Mouse (Mus musculus): ENCODE measurements at regions not wholly inside any gene's neighbourhood (a gene's known extent, or its start where the extent isn't known, plus 50 kb on each side); places are given as distances from the start of the nearest gene placed in this dataset.

- H3K27ac ChIP-seq, result no peak overlapping the region
- TF ChIP-seq CTCF (conservative IDR thresholded peaks at IDR 0.05), result no peak
- H3K4me3 ChIP-seq, result no peak overlapping the region
- no peak for DNase-seq (ENCODE audit: low spot score in 2 of 2)
Measured at GRCm38 (mm10) chr4:81966054-81966623, 523.5 kb upstream of the Mpdz start.

- Histone ChIP-seq H3K4me3 (no peak overlapping the region), H3K27ac (no peak overlapping the region)
- no peak for TF ChIP-seq CTCF (conservative IDR thresholded peaks at IDR 0.05)
- DNase-seq (ENCODE audit: low spot score in 2 of 2), result no peak
Measured at GRCm38 (mm10) chr4:81963112-81963511, 520.5 kb upstream of the Mpdz start.

- no peak overlapping the region for H3K27ac ChIP-seq
- no peak overlapping the region for H3K4me3 ChIP-seq
- no peak for DNase-seq (ENCODE audit: low spot score in 2 of 2)
- TF ChIP-seq CTCF (conservative IDR thresholded peaks at IDR 0.05), result no peak
Measured at GRCm38 (mm10) chr4:81962586-81962985, 520.0 kb upstream of the Mpdz start.

- Histone ChIP-seq H3K4me3 (peak overlapping the region; percentile 25; the same call in 1 of the 2 replicates), H3K27ac (no peak overlapping the region)
- TF ChIP-seq CTCF (conservative IDR thresholded peaks at IDR 0.05), result no peak
- peak in 1 of 2 experiments; percentile 15 for DNase-seq (ENCODE audit: low spot score in 2 of 2)
Measured at GRCm38 (mm10) chr4:81960552-81961534, 518.2 kb upstream of the Mpdz start.

- no peak for DNase-seq (ENCODE audit: low spot score in 2 of 2)
- no peak overlapping the region for H3K4me3 ChIP-seq
- no peak for TF ChIP-seq CTCF (conservative IDR thresholded peaks at IDR 0.05)
- H3K27ac ChIP-seq, result no peak overlapping the region
Measured at GRCm38 (mm10) chr4:81956926-81957694, 514.5 kb upstream of the Mpdz start.

- no peak overlapping the region for H3K4me3 ChIP-seq
- no peak overlapping the region for H3K27ac ChIP-seq
- no peak for DNase-seq (ENCODE audit: low spot score in 2 of 2)
Measured at GRCm38 (mm10) chr4:81953023-81953422, 510.4 kb upstream of the Mpdz start.

GRCm38 (mm10) chr4:81937384-81937783 lies 494.8 kb upstream of the Mpdz start:
- Histone ChIP-seq H3K4me3 (no peak overlapping the region), H3K27ac (no peak overlapping the region)
- TF ChIP-seq CTCF (conservative IDR thresholded peaks at IDR 0.05), result no peak
- peak; percentile 26 to 45 for DNase-seq (ENCODE audit: low spot score in 2 of 2)

More at GRCm38 (mm10) chr4:81953023-81953422, 510.4 kb upstream of the Mpdz start:
- no peak for TF ChIP-seq CTCF (conservative IDR thresholded peaks at IDR 0.05)

GRCm38 (mm10) chr4:81930956-81931355 lies 488.3 kb upstream of the Mpdz start:
- peak; percentile 39 to 51 for DNase-seq (ENCODE audit: low spot score in 2 of 2)
- Histone ChIP-seq H3K27ac (peak overlapping the region; percentile 21; the same call in 1 of the 2 replicates), H3K4me3 (no peak overlapping the region)
- no peak for TF ChIP-seq CTCF (conservative IDR thresholded peaks at IDR 0.05)

- no peak for TF ChIP-seq CTCF (conservative IDR thresholded peaks at IDR 0.05)
- DNase-seq (ENCODE audit: low spot score in 2 of 2), result no peak
- no peak overlapping the region for H3K27ac ChIP-seq
- no peak overlapping the region for H3K4me3 ChIP-seq
Measured at GRCm38 (mm10) chr4:81928581-81929244, 486.1 kb upstream of the Mpdz start.

- no peak for TF ChIP-seq CTCF (conservative IDR thresholded peaks at IDR 0.05)
- no peak overlapping the region for H3K4me3 ChIP-seq
- no peak for DNase-seq (ENCODE audit: low spot score in 2 of 2)
- H3K27ac ChIP-seq, result no peak overlapping the region
Measured at GRCm38 (mm10) chr4:81927176-81927714, 484.6 kb upstream of the Mpdz start.

GRCm38 (mm10) chr4:81926662-81927141 lies 484.1 kb upstream of the Mpdz start:
- DNase-seq (ENCODE audit: low spot score in 2 of 2), result no peak
- no peak for TF ChIP-seq CTCF (conservative IDR thresholded peaks at IDR 0.05)
- Histone ChIP-seq H3K4me3 (no peak overlapping the region), H3K27ac (no peak overlapping the region)

- Histone ChIP-seq H3K4me3 (no peak overlapping the region), H3K27ac (no peak overlapping the region)
- no peak for TF ChIP-seq CTCF (conservative IDR thresholded peaks at IDR 0.05)
- peak in 1 of 2 experiments; percentile 5 for DNase-seq (ENCODE audit: low spot score in 2 of 2)
Measured at GRCm38 (mm10) chr4:81925611-81926010, 483.0 kb upstream of the Mpdz start.
